10 mouse cellular contexts compared by ENCODE assay signal in genomic region chr16:73424311-73424710, GRCm38 (mm10).
A peak's percentile ranks its signal among the peaks of the same experiment; 100 is the strongest.
DNase-seq lines count a peak whose midpoint lies in the region.
"Had no signal": no experiment of that assay in that cellular context is flagged by ENCODE, and none has a peak within 500 bp of the region (broad histone marks: within the 10 kb centered on the region; RNA-seq: fewer than 3 reads in every experiment).

No protein-coding gene starts in this region.

- intact Hi-C loops in left cerebral cortex, postnatal 4 days (cut with DNase I) = no loop called here
- intact Hi-C loops in left cerebral cortex, postnatal 14 days (cut with DNase I) = no loop called here

- DNase-seq in adrenal gland, postnatal 10 days = peak; percentile 22
- DNase-seq in adrenal gland, adult 8-10 months = no peak
- DNase-seq in cerebellum, postnatal 14 days = peak; percentile 39 to 67
- DNase-seq in cerebellum, adult 11 months = no peak
- DNase-seq in left cerebral cortex, postnatal 4 days = peak; percentile 21
- no peak for DNase-seq in left cerebral cortex, postnatal 14 days (ENCODE audit: low spot score in 2 of 2)
- DNase-seq: B cell, adult 2 months; cerebellum, adult 11-12 months; cerebellum, adult 9-10 months; embryo, embryonic 11 days had no signal

Comparison
In these comparisons a context has a peak if more than half of its experiments do, and no peak if none do; other contexts are left out.
1. DNase-seq: peak in adrenal gland, postnatal 10 days (single experiment), cerebellum, postnatal 14 days (2 of 2) and left cerebral cortex, postnatal 4 days (single experiment); none in adrenal gland, adult 8-10 months (single experiment), cerebellum, adult 11 months (single experiment) and left cerebral cortex, postnatal 14 days (0 of 2).